In the genomic region with DNA sequence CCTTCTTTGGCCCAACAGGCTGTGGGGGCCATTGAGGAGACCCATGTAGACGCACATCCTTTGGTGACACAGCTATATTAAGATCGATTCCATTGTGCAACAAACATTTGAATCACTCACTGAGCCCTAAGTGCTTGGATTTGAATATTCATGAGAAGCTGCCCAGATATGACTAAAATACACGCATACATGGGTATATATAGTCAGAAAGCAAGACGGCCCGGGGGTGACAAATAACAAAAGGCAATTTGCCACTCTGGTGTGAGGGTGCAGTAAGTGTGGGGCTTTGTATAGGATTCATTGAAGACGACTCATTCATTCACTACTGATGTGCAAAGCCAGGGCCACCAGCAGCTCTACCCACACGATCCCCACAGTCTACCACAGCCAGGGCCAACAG, we compare ENCODE assay signal across 34 mouse cellular contexts. TPM values are rescaled to one million over a fixed set of nuclear protein-coding genes. Genes with fewer than 3 reads are reported as not detected.
A peak's percentile ranks its signal among the peaks of the same experiment; 100 is the strongest.
DNase-seq lines count a peak whose midpoint lies in the region; ATAC-seq and TF ChIP-seq lines count a peak whose summit lies in the region.
"Had no signal": no experiment of that assay in that cellular context is flagged by ENCODE, and none has a peak within 500 bp of the region (broad histone marks: within the 10 kb centered on the region; RNA-seq: fewer than 3 reads in every experiment).

No protein-coding gene starts in this region.

- peak; percentile 83 for ATAC-seq in forebrain, postnatal 0 days
- ATAC-seq: forebrain, embryonic 14.5 days; hindbrain, postnatal 0 days; intestine, embryonic 15.5 days; midbrain, embryonic 15.5 days; Patski had no signal

- H3K36me3 ChIP-seq in forebrain, postnatal 0 days (ENCODE audit: insufficient read depth) = no peaks in the 10 kb centered on the region
- no peaks in the 10 kb centered on the region for H3K36me3 ChIP-seq in forebrain, embryonic 10.5 days (replicated peaks)
- H3K36me3 ChIP-seq: hindbrain, embryonic 12.5 days; intestine, embryonic 15.5 days; midbrain, embryonic 15.5 days had no signal

- TF ChIP-seq CTCF in forebrain, postnatal 0 days (IDR thresholded peaks at IDR 0.05; ENCODE audit: low read depth) = no peak
- TF ChIP-seq CTCF in layer of hippocampus, adult 2 months (conservative IDR thresholded peaks at IDR 0.05) = no peak

- H3K9ac ChIP-seq in forebrain, postnatal 0 days = no peak overlapping the region
- H3K9ac ChIP-seq: hindbrain, embryonic 12.5 days; intestine, embryonic 15.5 days; liver, embryonic 14.5 days; midbrain, embryonic 15.5 days had no signal

- 64% methylated on average over 7 of the region's 7 CpGs for WGBS in forebrain, postnatal 0 days
- WGBS in forebrain, embryonic 10.5 days = 92% methylated on average over 7 of the region's 7 CpGs

- no peak overlapping the region for H3K4me2 ChIP-seq in forebrain, postnatal 0 days (ENCODE audit: low read depth)
- H3K4me2 ChIP-seq: heart, embryonic 11.5 days; hindbrain, embryonic 12.5 days; intestine, embryonic 15.5 days; midbrain, embryonic 15.5 days had no signal

- H3K4me3 ChIP-seq in forebrain, postnatal 0 days (ENCODE audit: low read depth, low read length) = no peak overlapping the region
- H3K4me3 ChIP-seq in forebrain, embryonic 10.5 days = no peak overlapping the region
- no peak overlapping the region for H3K4me3 ChIP-seq in layer of hippocampus, adult 2 months
- H3K4me3 ChIP-seq: erythroblast, embryonic 14.5 days; gastrocnemius, adult 2 months; hindbrain, embryonic 12.5 days; intestine, embryonic 15.5 days; midbrain, embryonic 15.5 days had no signal

- H3K9me3 ChIP-seq in forebrain, postnatal 0 days (ENCODE audit: low read length) = no peaks in the 10 kb centered on the region
- H3K9me3 ChIP-seq in forebrain, embryonic 10.5 days = no peaks in the 10 kb centered on the region
- H3K9me3 ChIP-seq: hindbrain, embryonic 12.5 days; intestine, embryonic 15.5 days; midbrain, embryonic 15.5 days had no signal

- no peaks in the 10 kb centered on the region for H3K27me3 ChIP-seq in forebrain, postnatal 0 days (ENCODE audit: insufficient read depth, low read length)
- no peaks in the 10 kb centered on the region for H3K27me3 ChIP-seq in forebrain, embryonic 10.5 days (ENCODE audit: poor library complexity, severe bottlenecking)
- H3K27me3 ChIP-seq: hindbrain, embryonic 12.5 days; intestine, embryonic 15.5 days; midbrain, embryonic 15.5 days; Patski had no signal

- H3K4me1 ChIP-seq in forebrain, postnatal 0 days (ENCODE audit: insufficient read depth) = no peaks in the 10 kb centered on the region
- no peaks in the 10 kb centered on the region for H3K4me1 ChIP-seq in forebrain, embryonic 10.5 days
- H3K4me1 ChIP-seq: hindbrain, embryonic 12.5 days; intestine, embryonic 15.5 days; midbrain, embryonic 15.5 days had no signal

- H3K27ac ChIP-seq in forebrain, postnatal 0 days (ENCODE audit: low read depth, low read length) = no peak overlapping the region
- no peak overlapping the region for H3K27ac ChIP-seq in forebrain, embryonic 10.5 days
- no peak overlapping the region for H3K27ac ChIP-seq in layer of hippocampus, adult 2 months
- H3K27ac ChIP-seq: gastrocnemius, adult 2 months; hindbrain, embryonic 12.5 days; hindbrain, postnatal 0 days; intestine, embryonic 15.5 days; liver, embryonic 14.5 days; midbrain, embryonic 15.5 days had no signal

- DNase-seq in forebrain, postnatal 0 days = no peak
- DNase-seq in forebrain, embryonic 10.5 days (ENCODE audit: extremely low spot score, low spot score) = no peak
- peak; percentile 32 to 54 for DNase-seq in layer of hippocampus, adult 2 months (ENCODE audit: low spot score in 2 of 2)
- DNase-seq in layer of hippocampus, postnatal 36 days = no peak
- peak; percentile 62 for DNase-seq in right cerebral cortex, adult 18-20 months
- no peak for DNase-seq in right cerebral cortex, postnatal 4 days
- peak; percentile 87 for DNase-seq in telencephalon, adult 2 months (ENCODE audit: low read depth, low spot score)
- DNase-seq in cerebellum, postnatal 36 days = no peak
- DNase-seq: adrenal gland, postnatal 10 days; cerebellum, adult 11 months; cerebellum, adult 9-10 months; gastrocnemius, adult 2 months; gastrocnemius, postnatal 36 days; heart, adult 18-20 months; heart, postnatal 36 days; kidney, adult 2 months; kidney, postnatal 4 days; liver; lung, adult 2 months; lung, postnatal 10 days; thymus, adult 18-20 months; thymus, postnatal 25 days had no signal

RNA-seq across cellular contexts. Expression of a gene that starts 17.1 kb away (rescaled TPM):
- 20.2 and 24.8 TPM in 2 replicates for total RNA-seq in forebrain, postnatal 0 days (2014; rRNA removed)
- polyA plus RNA-seq in forebrain, postnatal 0 days (2015; fragmentation: Nextera tagmentation; extraction: Ambion mirVana) = 5.6 and 6.8 TPM in 2 replicates
- polyA plus RNA-seq in forebrain, embryonic 10.5 days (2016; fragmentation: Nextera tagmentation; extraction: Ambion mirVana) = 0.50 and 0.62 TPM in 2 replicates
- 10 to 100 TPM; 36.5 to 36.8 TPM for total RNA-seq in layer of hippocampus, adult 2 months (2021)
- 10 to 100 TPM; 35.2 to 40.0 TPM for total RNA-seq in layer of hippocampus, postnatal 36 days (2021)
- total RNA-seq: common myeloid progenitor, adult 5-6 weeks; heart, adult 18-20 months; heart, postnatal 36 days; MEL; neutrophil, adult 5-6 weeks had no signal
- polyA plus RNA-seq: erythroblast, embryonic 14.5 days had no signal

Comparison
In these comparisons a context has a peak if more than half of its experiments do, and no peak if none do; other contexts are left out.
1. DNase-seq: peak in layer of hippocampus, adult 2 months (2 of 2), right cerebral cortex, adult 18-20 months (single experiment) and telencephalon, adult 2 months (single experiment); none in forebrain, postnatal 0 days (single experiment), forebrain, embryonic 10.5 days (single experiment), layer of hippocampus, postnatal 36 days (0 of 2), right cerebral cortex, postnatal 4 days (single experiment) and cerebellum, postnatal 36 days (0 of 2).